ENCODE assay signal across 8 mouse cellular contexts in the genomic region with DNA sequence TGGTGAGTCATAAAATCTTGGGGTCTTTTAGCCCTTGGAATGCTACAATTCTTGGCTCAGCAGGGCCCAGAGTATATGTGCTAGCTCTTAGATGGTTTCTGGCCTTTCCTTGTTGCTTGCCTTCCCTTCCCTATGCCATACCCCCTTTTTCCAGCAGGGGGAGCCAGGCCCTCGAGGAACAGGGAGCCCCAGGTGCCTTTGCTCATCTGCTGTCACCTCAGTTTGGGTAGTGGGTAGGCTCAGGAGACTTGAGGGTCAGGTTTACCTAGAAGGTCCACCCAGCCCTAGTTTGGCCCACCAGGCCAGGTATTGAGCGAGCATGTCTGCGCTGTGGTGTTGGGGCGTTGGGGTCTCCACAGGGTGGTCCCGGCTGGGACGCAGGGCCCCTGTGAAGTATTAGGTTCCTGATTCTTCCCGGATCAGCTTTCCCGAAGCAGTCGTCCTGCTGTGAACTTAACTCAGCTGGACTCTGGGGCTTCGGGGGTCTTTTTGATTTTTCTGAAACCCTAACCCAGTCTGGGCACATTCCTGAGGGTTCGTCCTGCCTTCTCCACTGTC. TPM values are rescaled to one million over a fixed set of nuclear protein-coding genes. Genes with fewer than 3 reads are reported as not detected.
DNase-seq lines count a peak whose midpoint lies in the region; ATAC-seq and TF ChIP-seq lines count a peak whose summit lies in the region.

No protein-coding gene starts in this region.

- TF ChIP-seq CTCF in hindbrain, postnatal 0 days (IDR thresholded peaks at IDR 0.05; ENCODE audit: low read depth) = peak; percentile 98

- no peak overlapping the region for H3K9ac ChIP-seq in hindbrain, postnatal 0 days (replicated peaks; ENCODE audit: low read length)

- peaks cover 9% of the 10 kb centered on the region; the same call in 1 of the 2 replicates for H3K4me1 ChIP-seq in hindbrain, postnatal 0 days (ENCODE audit: insufficient read depth, low read length)

- ATAC-seq in hindbrain, postnatal 0 days = no peak
- peak; percentile 82 for ATAC-seq in megakaryocyte progenitor cell, adult 5-6 weeks (replicated peaks; ENCODE audit: poor library complexity)
- ATAC-seq in activated CD4-positive, CD25-positive, alpha-beta regulatory T cell, adult 4 months = no peak

- no peak overlapping the region for H3K27ac ChIP-seq in hindbrain, postnatal 0 days

- H3K27me3 ChIP-seq in hindbrain, postnatal 0 days (ENCODE audit: insufficient read depth, low read length) = no peaks in the 10 kb centered on the region

- no peaks in the 10 kb centered on the region for H3K9me3 ChIP-seq in hindbrain, postnatal 0 days (ENCODE audit: low read length)

- DNase-seq in T-cell, adult 2 months (ENCODE audit: low spot score) = peak; percentile 63
- peak; percentile 97 to 99 for DNase-seq in cerebellum, postnatal 14 days
- DNase-seq in frontal cortex, postnatal 36 days (ENCODE audit: low spot score in 2 of 2) = peak; percentile 88 to 89
- DNase-seq in hindbrain, postnatal 0 days (ENCODE audit: low spot score) = peak; percentile 85
- DNase-seq in left cerebral cortex, adult 18-20 months (ENCODE audit: low spot score in 2 of 2) = peak; percentile 86 to 94
- DNase-seq in skeletal muscle tissue, adult 2 months (ENCODE audit: low read depth, low spot score) = peak; percentile 20

- no peaks in the 10 kb centered on the region for H3K36me3 ChIP-seq in hindbrain, postnatal 0 days (ENCODE audit: insufficient read depth, low read length)

- H3K4me3 ChIP-seq in hindbrain, postnatal 0 days (ENCODE audit: low read length) = no peak overlapping the region

- H3K4me2 ChIP-seq in hindbrain, postnatal 0 days (ENCODE audit: low read depth, low read length) = no peak overlapping the region

- 30% methylated on average over 11 of the region's 11 CpGs for WGBS in hindbrain, postnatal 0 days

RNA-seq across cellular contexts. Expression of a gene that starts 26.6 kb away (rescaled TPM):
- total RNA-seq in hindbrain, postnatal 0 days (2014; rRNA removed) = 0.42 TPM in 1 of 2 replicates, not detected in the other
- polyA plus RNA-seq in hindbrain, postnatal 0 days (2015; fragmentation: Nextera tagmentation; extraction: Ambion mirVana) = 0.06 TPM in 2 replicates
- total RNA-seq in left cerebral cortex, adult 18-20 months (2021) = not detected
- total RNA-seq in megakaryocyte progenitor cell, adult 5-6 weeks (2015) = 0.07 and 0.20 TPM in 2 replicates
- 0.03 and 0.08 TPM in 2 replicates for total RNA-seq in megakaryocyte progenitor cell, adult 5-6 weeks (2017)
- polyA plus RNA-seq in activated CD4-positive, CD25-positive, alpha-beta regulatory T cell, adult 4 months (2017; shearing (Covaris generic)) = not detected

RNA-seq across cellular contexts. Expression of a gene that starts 38.8 kb away (rescaled TPM):
- total RNA-seq in hindbrain, postnatal 0 days (2014; rRNA removed) = not detected in 2 replicates
- not detected in 2 replicates for polyA plus RNA-seq in hindbrain, postnatal 0 days (2015; fragmentation: Nextera tagmentation; extraction: Ambion mirVana)
- total RNA-seq in left cerebral cortex, adult 18-20 months (2021) = not detected
- total RNA-seq in megakaryocyte progenitor cell, adult 5-6 weeks (2015) = not detected in 2 replicates
- total RNA-seq in megakaryocyte progenitor cell, adult 5-6 weeks (2017) = not detected in 2 replicates
- polyA plus RNA-seq in activated CD4-positive, CD25-positive, alpha-beta regulatory T cell, adult 4 months (2017; shearing (Covaris generic)) = not detected

RNA-seq across cellular contexts. Expression of a gene that starts 46.5 kb away (rescaled TPM):
- 121 and 123 TPM in 2 replicates for total RNA-seq in hindbrain, postnatal 0 days (2014; rRNA removed)
- polyA plus RNA-seq in hindbrain, postnatal 0 days (2015; fragmentation: Nextera tagmentation; extraction: Ambion mirVana) = 41.2 and 44.8 TPM in 2 replicates
- 10 to 100 TPM; 88.7 to 93.5 TPM for total RNA-seq in left cerebral cortex, adult 18-20 months (2021)
- total RNA-seq in megakaryocyte progenitor cell, adult 5-6 weeks (2015) = 35.7 and 46.3 TPM in 2 replicates
- 78.2 and 80.5 TPM in 2 replicates for total RNA-seq in megakaryocyte progenitor cell, adult 5-6 weeks (2017)
- polyA plus RNA-seq in activated CD4-positive, CD25-positive, alpha-beta regulatory T cell, adult 4 months (2017; shearing (Covaris generic)) = 10 to 100 TPM; 17.1 to 19.4 TPM

Comparison
In these comparisons a context has a peak if more than half of its experiments do, and no peak if none do; other contexts are left out.
1. DNase-seq: peak in every context shown above with its lines; median percentile 98 in cerebellum, postnatal 14 days; 90 in left cerebral cortex, adult 18-20 months; 88 in frontal cortex, postnatal 36 days; 85 in hindbrain, postnatal 0 days; 63 in T-cell, adult 2 months; 20 in skeletal muscle tissue, adult 2 months.